Mouse (Mus musculus) liver, embryonic 15.5 days (tissue): ENCODE results near the gene Ccdc122. TPM values are rescaled to one million over a fixed set of nuclear protein-coding genes. Genes with fewer than 3 reads are reported as not detected.
"Not testable (repeated sequence)": the region's sequence is repeated elsewhere in the genome, so short reads cannot be mapped to it uniquely, and the experiment has no call there.

Experiments
- ATAC-seq: fragments of 200-750 bp; cut with Nextera tagmentation; 2 replicates; pipeline ENCODE4 v1.8.0; 2017; ENCODE audit warnings: moderate number of reproducible peaks, mild to moderate bottlenecking, moderate library complexity; ENCODE audit not compliant: insufficient read depth
- H3K27ac ChIP-seq: fragments of 300-500 bp; sonication (generic); replicated peaks from 2 replicates; pipeline ENCODE4 v1.5.1; 2015; ENCODE audit warnings: mild to moderate bottlenecking, inconsistent platforms
- H3K27me3 ChIP-seq: fragments of 300-500 bp; sonication (generic); 2 replicates; pipeline ENCODE4 v1.6.1; 2015; ENCODE audit warnings: mild to moderate bottlenecking, inconsistent platforms
- H3K36me3 ChIP-seq: fragments of 300-500 bp; sonication (generic); replicated peaks from 2 replicates; pipeline ENCODE4 v1.6.1; 2015; ENCODE audit warnings: moderate library complexity, mild to moderate bottlenecking, inconsistent platforms
- H3K4me1 ChIP-seq: fragments of 300-500 bp; sonication (generic); replicated peaks from 2 replicates; pipeline ENCODE4 v1.6.1; 2015; ENCODE audit warnings: inconsistent platforms
- H3K4me2 ChIP-seq: fragments of 300-500 bp; sonication (generic); 2 replicates; pipeline ENCODE4 v1.6.1; 2015; ENCODE audit warnings: moderate library complexity, mild to moderate bottlenecking, inconsistent platforms
- H3K4me3 ChIP-seq: fragments of 300-500 bp; sonication (generic); replicated peaks from 2 replicates; pipeline ENCODE4 v1.5.1; 2015; ENCODE audit warnings: mild to moderate bottlenecking, inconsistent platforms
- H3K9ac ChIP-seq: fragments of 300-500 bp; sonication (generic); 2 replicates; pipeline ENCODE4 v1.6.1; 2015; ENCODE audit warnings: moderate library complexity, mild to moderate bottlenecking, inconsistent platforms
- H3K9me3 ChIP-seq: fragments of 300-500 bp; sonication (generic); replicated peaks from 2 replicates; pipeline ENCODE4 v1.6.1; 2016; ENCODE audit warnings: inconsistent platforms
- WGBS: fragments of 180-500 bp; shearing (Covaris S2); methylation state at CpG from one replicate; pipeline ENCODE4 v1.1.7; 2015; ENCODE audit warnings: mixed read lengths; ENCODE audit not compliant: insufficient replicate concordance; 5-methylcytosine and 5-hydroxymethylcytosine counted together
- polyA plus RNA-seq: library from polyadenylated mRNA; unstranded; fragments of >200 nt; fragmentation: Nextera tagmentation; extraction: Ambion mirVana; gene quantifications from 2 replicates; pipeline ENCODE4 v1.2.1, GENCODE M21; 2015

Gene Ccdc122
- polyA plus RNA-seq, 1 experiment from 2014 or later, result 1.4 TPM

DNA sequence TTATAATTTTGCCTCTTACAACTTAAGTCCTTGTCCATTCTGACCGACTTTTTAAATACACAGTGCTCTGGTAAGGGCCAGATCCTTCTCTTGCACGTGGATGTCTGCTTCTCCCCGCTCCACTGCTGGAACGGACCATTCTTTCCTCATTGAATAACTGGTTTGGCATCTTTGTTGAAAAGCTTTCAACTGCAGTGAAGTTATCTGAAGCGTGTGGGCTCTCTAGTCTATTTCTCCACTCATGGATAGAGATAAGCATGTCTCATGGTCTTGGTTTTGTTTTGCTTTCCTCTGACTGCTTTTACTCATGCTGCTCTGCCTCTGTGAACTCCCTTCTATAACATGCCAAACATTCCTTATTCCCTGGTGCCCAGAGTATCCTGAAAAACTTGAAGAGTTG lies 4.1 kb upstream of the Ccdc122 start:
- H3K4me1 ChIP-seq, result peaks cover 20% of the 10 kb centered on the region; the same call in 1 of the 2 replicates
- H3K36me3 ChIP-seq, result peaks cover 4% of the 10 kb centered on the region; the same call in 1 of the 2 replicates
- H3K4me3 ChIP-seq, result no peak overlapping the region
- no peak overlapping the region for H3K9ac ChIP-seq
- H3K4me2 ChIP-seq, result no peak overlapping the region
- H3K9me3 ChIP-seq, result no peaks in the 10 kb centered on the region
- H3K27me3 ChIP-seq, result peaks cover 6% of the 10 kb centered on the region; the same call in 1 of the 2 replicates
- 57% methylated on average over 5 of the region's 5 CpGs for WGBS
- H3K27ac ChIP-seq, result no peak overlapping the region
- ATAC-seq, result no peak

- Histone ChIP-seq H3K27ac (no peak overlapping the region), H3K9ac (no peak overlapping the region), H3K36me3 (peaks cover 4% of the 10 kb centered on the region; the same call in 1 of the 2 replicates), H3K27me3 (peaks cover 6% of the 10 kb centered on the region; the same call in 1 of the 2 replicates), H3K9me3 (no peaks in the 10 kb centered on the region), H3K4me2 (no peak overlapping the region), H3K4me3 (no peak overlapping the region), H3K4me1 (peaks cover 27% of the 10 kb centered on the region; the same call in 1 of the 2 replicates)
- ATAC-seq, result no peak
- 70% methylated on average over 3 of the region's 3 CpGs for WGBS
These were observed 3.2 kb upstream of the Ccdc122 start for GRCm38 (mm10) chr14:77033391-77033790.

GRCm38 (mm10) chr14:77034175-77034915 lies 2.2 kb upstream of the Ccdc122 start:
- peaks cover 27% of the 10 kb centered on the region; the same call in 1 of the 2 replicates for H3K4me1 ChIP-seq
- peak overlapping the region; percentile 23; the same call in 1 of the 2 replicates for H3K4me2 ChIP-seq
- H3K9me3 ChIP-seq, result no peaks in the 10 kb centered on the region
- 52% methylated on average over 7 of the region's 7 CpGs for WGBS
- ATAC-seq, result peak; percentile 47
- H3K9ac ChIP-seq, result no peak overlapping the region
- H3K4me3 ChIP-seq, result no peak overlapping the region
- peaks cover 6% of the 10 kb centered on the region; the same call in 1 of the 2 replicates for H3K27me3 ChIP-seq
- H3K27ac ChIP-seq, result peak overlapping the region; percentile 48
- H3K36me3 ChIP-seq, result peaks cover 4% of the 10 kb centered on the region; the same call in 1 of the 2 replicates

GRCm38 (mm10) chr14:77034970-77035369 lies 1.6 kb upstream of the Ccdc122 start:
- Histone ChIP-seq H3K9ac (no peak overlapping the region), H3K4me3 (no peak overlapping the region), H3K9me3 (no peaks in the 10 kb centered on the region), H3K4me1 (peaks cover 27% of the 10 kb centered on the region; the same call in 1 of the 2 replicates), H3K27me3 (peaks cover 6% of the 10 kb centered on the region; the same call in 1 of the 2 replicates), H3K36me3 (peaks cover 4% of the 10 kb centered on the region; the same call in 1 of the 2 replicates), H3K4me2 (peak overlapping the region; percentile 23), H3K27ac (peak overlapping the region; percentile 48)
- ATAC-seq, result no peak
- 63% methylated on average over 8 of the region's 8 CpGs for WGBS

- 54% methylated on average over 5 of the region's 5 CpGs for WGBS
- H3K9ac ChIP-seq, result no peak overlapping the region
- ATAC-seq, result no peak
- peak overlapping the region; percentile 80 for H3K4me2 ChIP-seq
- H3K9me3 ChIP-seq, result no peaks in the 10 kb centered on the region
- peaks cover 6% of the 10 kb centered on the region; the same call in 1 of the 2 replicates for H3K27me3 ChIP-seq
- no peak overlapping the region for H3K4me3 ChIP-seq
- H3K4me1 ChIP-seq, result peaks cover 27% of the 10 kb centered on the region; the same call in 1 of the 2 replicates
- H3K27ac ChIP-seq, result no peak overlapping the region
- H3K36me3 ChIP-seq, result no peaks in the 10 kb centered on the region
These were observed 758 bp downstream of the Ccdc122 start for GRCm38 (mm10) chr14:77037330-77037729.

GRCm38 (mm10) chr14:77037832-77038425 lies 1.4 kb downstream of the Ccdc122 start:
- no peaks in the 10 kb centered on the region for H3K9me3 ChIP-seq
- ATAC-seq, result no peak
- H3K4me1 ChIP-seq, result peaks cover 27% of the 10 kb centered on the region; the same call in 1 of the 2 replicates
- no peak overlapping the region for H3K4me3 ChIP-seq
- whole genome bisulfite sequencing, result 48% methylated on average over 8 of the region's 8 CpGs
- H3K9ac ChIP-seq, result no peak overlapping the region
- peaks cover 6% of the 10 kb centered on the region; the same call in 1 of the 2 replicates for H3K27me3 ChIP-seq
- H3K4me2 ChIP-seq, result no peak overlapping the region; the same call in 1 of the 2 replicates
- no peak overlapping the region for H3K27ac ChIP-seq
- no peaks in the 10 kb centered on the region for H3K36me3 ChIP-seq

GRCm38 (mm10) chr14:77053288-77053687 lies 16.7 kb downstream of the Ccdc122 start:
- Histone ChIP-seq H3K36me3 (no peaks in the 10 kb centered on the region), H3K4me1 (no peaks in the 10 kb centered on the region), H3K9me3 (no peaks in the 10 kb centered on the region), H3K27ac (no peak overlapping the region), H3K27me3 (no peaks in the 10 kb centered on the region), H3K4me3 (no peak overlapping the region), H3K9ac (no peak overlapping the region), H3K4me2 (no peak overlapping the region)
- no peak for ATAC-seq

GRCm38 (mm10) chr14:77069361-77069760 lies 32.8 kb downstream of the Ccdc122 start:
- Histone ChIP-seq H3K36me3 (no peaks in the 10 kb centered on the region), H3K4me1 (no peaks in the 10 kb centered on the region), H3K9me3 (no peaks in the 10 kb centered on the region), H3K4me2 (no peak overlapping the region), H3K27ac (no peak overlapping the region), H3K4me3 (no peak overlapping the region), H3K9ac (no peak overlapping the region), H3K27me3 (no peaks in the 10 kb centered on the region)
- WGBS, result 58% methylated on average over 1 of the region's 1 CpGs
- ATAC-seq, result no peak

DNA sequence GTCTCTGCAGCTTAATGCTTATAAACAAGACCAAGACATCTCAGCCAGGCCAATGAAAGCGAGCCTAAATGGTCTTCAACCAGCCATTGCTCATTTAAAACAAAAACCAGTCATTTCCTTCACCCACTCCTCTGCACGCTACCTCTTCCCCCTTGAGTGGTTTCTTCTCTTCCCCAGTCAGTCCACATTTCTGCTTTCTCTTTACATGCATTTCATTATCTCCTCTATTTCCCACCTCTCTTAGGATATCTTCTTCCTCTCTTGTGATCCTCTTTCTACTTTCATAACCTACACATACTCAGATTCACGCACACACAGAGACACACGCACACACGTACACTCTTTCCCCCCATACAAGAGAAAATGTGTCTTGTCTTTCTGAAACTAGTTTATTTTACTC lies 44.7 kb downstream of the Ccdc122 start:
- H3K9ac ChIP-seq, result no peak overlapping the region
- no peaks in the 10 kb centered on the region for H3K36me3 ChIP-seq
- 71% methylated on average over 5 of the region's 5 CpGs for WGBS
- no peak for ATAC-seq
- H3K4me2 ChIP-seq, result no peak overlapping the region
- no peaks in the 10 kb centered on the region for H3K27me3 ChIP-seq
- no peak overlapping the region for H3K27ac ChIP-seq
- H3K4me3 ChIP-seq, result no peak overlapping the region
- no peaks in the 10 kb centered on the region for H3K4me1 ChIP-seq
- no peaks in the 10 kb centered on the region for H3K9me3 ChIP-seq

GRCm38 (mm10) chr14:77100285-77100684 lies 63.7 kb downstream of the Ccdc122 start:
- WGBS, result 70% methylated on average over 2 of the region's 2 CpGs
- Histone ChIP-seq H3K9me3 (no peaks in the 10 kb centered on the region), H3K27me3 (no peaks in the 10 kb centered on the region), H3K4me2 (no peak overlapping the region), H3K36me3 (no peaks in the 10 kb centered on the region), H3K9ac (no peak overlapping the region), H3K4me1 (no peaks in the 10 kb centered on the region), H3K4me3 (no peak overlapping the region), H3K27ac (no peak overlapping the region)
- ATAC-seq, result no peak

- H3K27ac ChIP-seq, H3K9me3 ChIP-seq, H3K4me1 ChIP-seq, H3K4me3 ChIP-seq, H3K9ac ChIP-seq, H3K36me3 ChIP-seq, H3K27me3 ChIP-seq, H3K4me2 ChIP-seq, ATAC-seq: not testable (repeated sequence)
- 69% methylated on average over 5 of the region's 5 CpGs for WGBS
These were observed 74.0 kb downstream of the Ccdc122 start for GRCm38 (mm10) chr14:77110622-77111021.
